Mouse (Mus musculus): ENCODE results near the gene Rnft1.
"Not testable (repeated sequence)": the region's sequence is repeated elsewhere in the genome, so short reads cannot be mapped to it uniquely, and the experiment has no call there.

GRCm38 (mm10) chr11:86533302-86533701 is 48.8 kb downstream of the Rnft1 start:
- not testable (repeated sequence) for TF ChIP-seq CTCF, EP300 (IDR thresholded peaks at IDR 0.05)
